Mouse (Mus musculus): Measurements from ENCODE around the gene Txndc11.

The Txndc11 gene

DNA sequence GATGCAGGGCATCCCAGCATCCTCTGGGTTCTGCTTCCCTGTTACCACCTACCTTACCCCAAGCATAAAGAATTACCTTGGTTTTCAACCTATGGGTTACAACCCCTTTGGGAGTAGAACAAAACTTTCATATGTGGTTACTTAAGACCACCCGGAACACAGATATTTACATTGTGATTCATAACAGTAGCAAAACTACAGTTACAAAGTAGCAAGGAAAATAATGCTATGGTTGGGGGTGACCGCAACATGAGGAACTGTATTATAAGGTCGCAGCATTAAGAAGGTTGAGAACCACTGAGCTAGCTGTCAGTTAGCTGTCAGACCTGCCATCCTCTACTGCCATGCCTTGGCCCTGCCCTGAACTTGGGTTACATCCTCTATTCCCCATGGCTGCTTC, 65.8 kb downstream of the Txndc11 start:
- in situ Hi-C loops (cut with MboI; ENCODE audit: unreplicated experiment in 2 of 2), result no loop called here

- in situ Hi-C loops (cut with MboI; ENCODE audit: unreplicated experiment in 2 of 2), result no loop called here
These were observed 67.6 kb downstream of the Txndc11 start for GRCm38 (mm10) chr16:11066833-11067191.

GRCm38 (mm10) chr16:11066029-11066832, 68.2 kb downstream of the Txndc11 start, which contains the start of gene Litaf:
Litaf (minus strand) TSS chr16:11066157.
- in situ Hi-C loops (cut with MboI; ENCODE audit: unreplicated experiment in 2 of 2), result no loop called here

DNA sequence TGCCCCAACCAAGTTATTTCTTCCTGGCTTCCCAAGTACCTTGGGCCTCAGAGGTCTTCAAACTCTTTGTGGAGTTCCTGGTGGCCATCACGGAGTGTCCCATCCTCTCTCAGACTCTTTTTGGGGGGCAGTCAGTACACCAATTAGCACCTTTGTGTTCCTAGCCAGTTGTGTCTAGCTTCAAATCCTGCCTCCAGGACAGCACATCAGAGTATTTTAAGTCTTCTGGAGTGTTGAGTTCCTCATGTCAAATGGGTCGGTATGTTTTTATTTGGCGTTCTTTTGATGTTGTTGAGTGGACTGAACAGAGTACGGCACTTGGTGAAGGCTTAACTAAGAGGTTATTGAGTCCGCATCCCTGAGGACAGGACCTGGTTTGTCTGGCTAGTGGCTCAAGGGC, 69.0 kb downstream of the Txndc11 start:
- in situ Hi-C loops (cut with MboI; ENCODE audit: unreplicated experiment in 2 of 2), result no loop called here

GRCm38 (mm10) chr16:11064742-11065141, 69.7 kb downstream of the Txndc11 start:
- in situ Hi-C loops (cut with MboI; ENCODE audit: unreplicated experiment in 2 of 2), result no loop called here

DNA sequence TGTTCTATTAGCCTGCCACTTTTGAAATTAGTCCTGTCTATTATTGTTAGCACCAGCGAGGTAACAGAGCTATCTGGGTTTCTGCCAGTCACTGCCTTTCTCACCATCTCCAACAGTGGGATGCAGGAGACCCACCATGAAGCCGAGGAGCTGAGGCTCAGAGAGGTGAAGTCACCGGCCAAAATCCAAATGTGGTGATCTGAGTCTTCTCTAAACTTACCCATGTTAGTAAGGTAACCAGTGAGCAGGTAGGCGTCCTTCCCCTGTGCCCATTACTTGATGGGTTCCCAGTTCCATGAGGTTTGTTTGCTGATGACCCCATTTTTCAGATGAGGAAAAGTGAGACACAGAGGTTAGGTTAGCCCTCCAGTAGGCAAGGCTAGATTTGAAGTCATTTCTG, 70.1 kb downstream of the Txndc11 start:
- in situ Hi-C loops (cut with MboI; ENCODE audit: unreplicated experiment in 2 of 2), result no loop called here

DNA sequence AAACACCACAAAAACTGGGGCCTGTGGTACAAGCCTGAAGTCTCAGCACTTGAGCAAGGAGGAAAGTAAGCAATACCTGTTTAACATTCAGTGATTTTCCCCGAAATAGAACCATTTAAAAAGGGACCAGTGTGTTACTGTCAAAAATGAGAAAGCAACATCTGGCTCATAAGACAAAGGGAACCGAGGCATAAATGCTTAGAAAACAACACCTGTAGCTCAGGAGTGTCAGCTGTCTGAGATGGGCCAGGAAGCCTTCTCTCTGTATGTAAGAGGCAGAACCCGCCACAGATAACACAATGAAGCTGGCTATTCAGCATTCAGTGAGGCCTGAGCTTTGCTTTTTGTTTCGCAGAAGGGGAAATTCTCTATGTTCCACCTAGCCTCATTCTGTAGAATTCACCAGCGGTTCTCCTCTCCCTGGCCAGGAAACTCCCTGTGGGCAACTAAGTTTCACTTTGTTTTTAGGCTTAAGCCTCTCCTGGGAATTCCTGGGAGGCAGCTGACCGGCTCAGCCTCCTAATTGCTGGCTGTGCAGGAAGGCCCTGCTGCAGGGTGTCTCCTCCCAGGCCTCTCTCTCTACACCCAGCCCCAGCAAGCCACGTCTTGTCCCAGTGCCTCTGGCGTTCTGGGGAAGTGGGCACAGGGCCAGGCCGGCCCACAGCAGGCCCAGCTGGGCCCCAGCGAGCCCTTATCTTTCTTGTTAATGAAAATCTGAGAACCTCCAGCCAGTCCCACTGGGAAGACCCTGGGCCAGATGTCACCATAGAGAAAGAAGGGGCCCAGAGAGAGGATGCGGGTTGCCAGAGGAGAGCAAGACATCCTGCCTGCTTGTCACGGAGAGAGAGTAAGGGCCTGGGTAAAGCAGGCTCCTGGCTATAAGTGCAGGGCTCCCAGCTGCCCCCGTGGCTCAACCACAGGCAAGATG, 71.4 kb downstream of the Txndc11 start:
- in situ Hi-C loops (cut with MboI; ENCODE audit: unreplicated experiment in 2 of 2), result no loop called here

- in situ Hi-C loops (cut with MboI; ENCODE audit: unreplicated experiment in 2 of 2), result no loop called here
These were observed 73.8 kb downstream of the Txndc11 start, which contains the start of gene Snn for GRCm38 (mm10) chr16:11060645-11061044. Snn (plus strand) TSS chr16:11060945.

- in situ Hi-C loops (cut with MboI; ENCODE audit: unreplicated experiment in 2 of 2), result no loop called here
These were observed 78.5 kb downstream of the Txndc11 start for GRCm38 (mm10) chr16:11055916-11056315.

- in situ Hi-C loops (cut with MboI; ENCODE audit: unreplicated experiment in 2 of 2), result no loop called here
These were observed 79.6 kb downstream of the Txndc11 start for GRCm38 (mm10) chr16:11054871-11055270.

DNA sequence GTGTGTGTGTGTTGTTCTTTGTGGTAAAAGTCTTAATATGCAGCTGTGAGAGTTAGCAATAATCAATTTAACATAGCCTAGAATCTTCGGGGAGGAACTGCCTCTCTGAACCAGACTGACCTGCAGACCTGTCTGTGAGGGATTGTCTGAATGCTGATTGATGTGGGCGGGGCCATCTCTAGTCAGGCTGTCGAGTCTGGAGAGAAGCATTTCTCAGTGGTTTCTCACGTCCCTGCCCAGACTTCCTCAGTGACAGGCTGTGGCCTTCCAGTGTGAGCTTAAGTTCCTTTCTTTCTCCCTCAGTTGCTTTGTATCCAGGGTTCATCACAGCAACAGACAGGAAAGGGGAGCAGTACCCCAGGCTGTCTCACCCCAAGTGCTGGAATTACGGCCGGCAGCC, 80.0 kb downstream of the Txndc11 start:
- in situ Hi-C loops (cut with MboI; ENCODE audit: unreplicated experiment in 2 of 2), result no loop called here

DNA sequence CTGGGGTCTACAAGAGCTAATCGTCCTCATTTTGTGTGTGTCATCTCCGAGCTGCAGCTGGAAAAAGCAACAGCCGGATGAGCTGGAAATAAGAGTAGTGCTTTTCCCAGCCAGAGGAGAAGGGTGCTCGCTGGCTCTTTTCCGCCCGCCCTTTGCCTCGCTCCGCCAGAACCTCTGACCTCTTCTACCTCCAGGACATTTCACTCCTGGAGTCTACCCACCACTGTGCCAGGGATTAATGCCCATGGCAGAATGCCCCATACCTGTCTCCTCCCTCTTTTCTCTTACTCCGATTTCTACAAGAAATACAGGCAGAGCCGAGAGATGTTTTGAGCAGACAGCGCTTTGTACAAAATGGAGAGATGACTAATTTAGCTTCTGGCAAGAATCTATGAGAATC, 83.3 kb downstream of the Txndc11 start:
- in situ Hi-C loops (cut with MboI; ENCODE audit: unreplicated experiment in 2 of 2), result no loop called here

GRCm38 (mm10) chr16:11050226-11050625, 84.2 kb downstream of the Txndc11 start:
- in situ Hi-C loops (cut with MboI; ENCODE audit: unreplicated experiment in 2 of 2), result no loop called here

GRCm38 (mm10) chr16:11047130-11047529, 87.3 kb downstream of the Txndc11 start:
- in situ Hi-C loops (cut with MboI; ENCODE audit: unreplicated experiment in 2 of 2), result no loop called here

GRCm38 (mm10) chr16:11046437-11046836, 88.0 kb downstream of the Txndc11 start:
- in situ Hi-C loops (cut with MboI; ENCODE audit: unreplicated experiment in 2 of 2), result no loop called here

DNA sequence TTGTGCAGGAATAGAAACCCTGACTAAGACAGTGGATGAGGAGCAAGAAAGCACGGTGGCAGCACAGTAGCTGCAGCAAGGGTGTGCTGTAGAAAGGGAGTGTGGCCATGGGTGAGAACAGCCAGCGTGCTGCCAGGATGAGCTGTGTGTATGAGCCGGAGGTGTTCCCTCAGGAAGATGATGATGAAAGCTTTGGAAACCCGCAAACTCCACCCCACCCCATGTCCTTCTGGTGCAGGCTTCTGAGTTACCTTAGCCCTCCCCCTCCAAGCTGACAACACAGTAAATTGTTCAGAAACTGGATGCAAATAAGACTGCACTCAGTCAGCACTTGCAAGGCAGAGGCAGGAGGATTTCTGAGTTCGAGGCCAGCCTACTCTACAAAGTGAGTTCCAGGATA, 91.2 kb downstream of the Txndc11 start:
- in situ Hi-C loops (cut with MboI; ENCODE audit: unreplicated experiment in 2 of 2), result loop anchor here in 1 of 2 experiments (5.0 kb wide), 1 partner anchor 49 kb away; no protein-coding TSS in a partner anchor

- in situ Hi-C loops (cut with MboI; ENCODE audit: unreplicated experiment in 2 of 2), result loop anchor here in 1 of 2 experiments (5.0 kb wide), 1 partner anchor 52 kb away; no protein-coding TSS in a partner anchor
These were observed 93.8 kb downstream of the Txndc11 start for GRCm38 (mm10) chr16:11040603-11041002.

DNA sequence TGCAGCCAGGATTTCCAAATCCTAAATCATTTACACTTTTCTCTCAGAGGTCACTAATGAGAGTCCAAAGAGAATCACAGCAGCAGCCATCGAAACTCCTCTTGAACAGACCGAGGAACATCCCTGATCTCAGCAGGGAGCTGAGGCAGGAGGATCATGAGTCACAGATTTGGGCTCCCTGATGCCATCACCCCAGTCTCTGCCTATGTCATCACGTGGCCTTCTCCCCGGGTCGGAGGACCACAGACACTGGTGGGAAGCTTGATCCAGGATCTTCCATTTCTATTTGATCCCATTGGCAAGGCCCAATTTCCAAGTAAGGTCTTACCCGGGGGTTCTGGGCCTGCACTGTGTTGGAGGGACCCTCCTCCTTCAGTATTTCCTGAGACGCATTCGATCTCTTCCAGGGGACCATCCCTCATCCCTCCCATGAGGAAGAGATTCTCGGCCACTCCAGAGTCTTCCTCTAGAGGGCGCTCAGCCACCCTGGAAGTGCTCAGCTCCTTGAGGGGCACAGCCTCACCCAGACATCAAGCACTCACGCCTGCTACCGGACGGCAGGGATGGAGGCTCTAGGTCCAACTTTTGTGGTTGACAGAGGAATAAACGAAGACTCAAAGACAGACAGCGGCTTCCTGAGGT, 98.5 kb downstream of the Txndc11 start:
- in situ Hi-C loops (cut with MboI; ENCODE audit: unreplicated experiment in 2 of 2), result loop anchor here (5.0 kb wide), 3 partner anchors 56 to 381 kb away; partner anchors contain the start of gene Zc3h7a (in 2 of the 2)

- in situ Hi-C loops (cut with MboI; ENCODE audit: unreplicated experiment in 2 of 2), result loop anchor here (5.0 kb wide), 3 partner anchors 57 to 382 kb away; partner anchors contain the start of gene Zc3h7a (in 2 of the 2)
These were observed 99.2 kb downstream of the Txndc11 start for GRCm38 (mm10) chr16:11035273-11035672.

- in situ Hi-C loops (cut with MboI; ENCODE audit: unreplicated experiment in 2 of 2), result loop anchor here (5.0 kb wide), 4 partner anchors 62 to 467 kb away; no protein-coding TSS in a partner anchor
These were observed 100.2 kb downstream of the Txndc11 start for GRCm38 (mm10) chr16:11034193-11034803.

Measured in v-Abl transformed pro-B cells (cell line).